Mouse (Mus musculus): Measurements from ENCODE around the gene Lrrc63. TPM values are rescaled to one million over a fixed set of nuclear protein-coding genes. Genes with fewer than 3 reads are reported as not detected.

Lrrc63 gene
- total RNA-seq, 1 experiment: not detected

- H3K36me3 ChIP-seq (ENCODE audit: control insufficient read depth, insufficient read depth, low read length, poor library complexity, severe bottlenecking): no peaks in the 10 kb centered on the region
- no peak for TF ChIP-seq MAFK (IDR thresholded peaks at IDR 0.05; ENCODE audit: insufficient read depth, low read depth, low read length)
- no peak for TF ChIP-seq ZC3H11A (IDR thresholded peaks at IDR 0.05; ENCODE audit: borderline replicate concordance, low read depth, low read length)
- no peak for TF ChIP-seq HCFC1 (IDR thresholded peaks at IDR 0.05; ENCODE audit: borderline replicate concordance, insufficient read depth, low read length)
- no peak for TF ChIP-seq CHD2 (IDR thresholded peaks at IDR 0.05; ENCODE audit: low read depth, low read length)
- TF ChIP-seq ZNF384 (IDR thresholded peaks at IDR 0.05; ENCODE audit: low read depth, low read length): no peak
- in situ Hi-C loops (cut with MboI; ENCODE audit: low sequenced_read_pairs in 2 of 2, unreplicated experiment in 2 of 2): no loop called here
- no peaks in the 10 kb centered on the region for H3K4me1 ChIP-seq (ENCODE audit: control insufficient read depth in 2 of 2, insufficient read depth in 2 of 2, low read length in 2 of 2, poor library complexity in 1 of 2)
- H3K4me3 ChIP-seq (ENCODE audit: insufficient read depth in 1 of 2, low read depth in 1 of 2, low read length in 2 of 2, poor library complexity in 1 of 2, severe bottlenecking in 1 of 2): no peak overlapping the region
- DNase-seq (ENCODE audit: low read depth, low spot score): no peak
- no peaks in the 10 kb centered on the region for H3K9me3 ChIP-seq (ENCODE audit: control insufficient read depth, insufficient read depth, low read depth, low read length)
- no peak overlapping the region for H3K9ac ChIP-seq (ENCODE audit: insufficient read depth, low read depth, low read length, poor library complexity, severe bottlenecking)
- no peak overlapping the region for H3K27ac ChIP-seq (ENCODE audit: insufficient read depth, low read depth, low read length, poor library complexity, severe bottlenecking)
These were observed 85.5 kb downstream of the Lrrc63 start for GRCm38 (mm10) chr14:75045184-75045583.

GRCm38 (mm10) chr14:75035431-75035830 lies 95.2 kb downstream of the Lrrc63 start:
- no peak overlapping the region for H3K9ac ChIP-seq (ENCODE audit: insufficient read depth, low read depth, low read length, poor library complexity, severe bottlenecking)
- peak; percentile 73 for DNase-seq (ENCODE audit: low read depth, low spot score)
- H3K9me3 ChIP-seq (ENCODE audit: control insufficient read depth, insufficient read depth, low read depth, low read length): no peaks in the 10 kb centered on the region
- no peaks in the 10 kb centered on the region for H3K4me1 ChIP-seq (ENCODE audit: control insufficient read depth in 2 of 2, insufficient read depth in 2 of 2, low read length in 2 of 2, poor library complexity in 1 of 2)
- no peak for TF ChIP-seq HCFC1 (IDR thresholded peaks at IDR 0.05; ENCODE audit: borderline replicate concordance, insufficient read depth, low read length)
- no peak for TF ChIP-seq CHD2 (IDR thresholded peaks at IDR 0.05; ENCODE audit: low read depth, low read length)
- no peak for TF ChIP-seq MAFK (IDR thresholded peaks at IDR 0.05; ENCODE audit: insufficient read depth, low read depth, low read length)
- no peak for TF ChIP-seq ZNF384 (IDR thresholded peaks at IDR 0.05; ENCODE audit: low read depth, low read length)
- no peak for TF ChIP-seq ZC3H11A (IDR thresholded peaks at IDR 0.05; ENCODE audit: borderline replicate concordance, low read depth, low read length)
- in situ Hi-C loops (cut with MboI; ENCODE audit: low sequenced_read_pairs in 2 of 2, unreplicated experiment in 2 of 2): no loop called here
- H3K4me3 ChIP-seq (ENCODE audit: insufficient read depth in 1 of 2, low read depth in 1 of 2, low read length in 2 of 2, poor library complexity in 1 of 2, severe bottlenecking in 1 of 2): peak overlapping the region in 1 of 2 experiments; percentile 60; a peak in 2 of 4 replicates
- no peak overlapping the region for H3K27ac ChIP-seq (ENCODE audit: insufficient read depth, low read depth, low read length, poor library complexity, severe bottlenecking)
- no peaks in the 10 kb centered on the region for H3K36me3 ChIP-seq (ENCODE audit: control insufficient read depth, insufficient read depth, low read length, poor library complexity, severe bottlenecking)

Other genes starting within 250 kb of the Lrrc63 start
- 3.3 and 7.9 TPM in 2 replicates for gene Lrch1, start 183.0 kb downstream of the Lrrc63 start, total RNA-seq (2012; rRNA removed)
- 0.09 TPM in 1 of 2 replicates, not detected in the other for gene Rubcnl, start 114.9 kb downstream of the Lrrc63 start, total RNA-seq (2012; rRNA removed)
- 0.79 and 2.8 TPM in 2 replicates for gene Lcp1, start 220 bp upstream of the Lrrc63 start, total RNA-seq (2012; rRNA removed)
- gene Cpb2, start 111.4 kb upstream of the Lrrc63 start, total RNA-seq (2012; rRNA removed): 0.80 and 1.3 TPM in 2 replicates
- 19.4 and 28.0 TPM in 2 replicates for gene Zc3h13, start 153.5 kb upstream of the Lrrc63 start, total RNA-seq (2012; rRNA removed)